Mouse (Mus musculus): Measurements from ENCODE around the gene Polr2g. TPM values are rescaled to one million over a fixed set of nuclear protein-coding genes. Genes with fewer than 3 reads are reported as not detected.
A peak's percentile ranks its signal among the peaks of the same experiment; 100 is the strongest.

Polr2g gene
- total RNA-seq, 1 experiment from 2014 or later, result 32.5 TPM

GRCm38 (mm10) chr19:8773409-8773808 lies 25.0 kb downstream of the Polr2g start:
- no peak for ATAC-seq (ENCODE audit: extremely low read depth, insufficient number of reproducible peaks, low FRiP score, poor library complexity, severe bottlenecking)

DNA sequence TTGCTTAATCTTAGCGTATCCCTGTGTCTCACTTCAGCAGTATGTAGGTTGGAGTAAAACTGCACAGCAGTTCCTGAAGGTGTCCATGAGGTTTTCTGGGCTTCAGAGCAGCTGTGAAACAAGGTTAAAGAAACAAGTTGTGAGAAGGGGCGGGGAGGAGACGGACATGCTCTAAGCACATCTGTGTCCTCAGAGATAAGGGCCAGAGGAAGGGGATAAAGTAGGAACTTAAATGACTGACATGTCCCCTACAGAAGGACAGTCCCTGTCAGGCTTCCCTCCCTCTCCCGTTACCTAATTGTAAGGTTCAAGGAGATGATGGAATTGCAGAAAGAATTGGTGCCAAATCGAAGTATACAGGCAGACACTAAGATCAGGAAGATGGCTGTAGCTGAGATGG lies 25.4 kb downstream of the Polr2g start:
- ATAC-seq (ENCODE audit: extremely low read depth, insufficient number of reproducible peaks, low FRiP score, poor library complexity, severe bottlenecking), result no peak

DNA sequence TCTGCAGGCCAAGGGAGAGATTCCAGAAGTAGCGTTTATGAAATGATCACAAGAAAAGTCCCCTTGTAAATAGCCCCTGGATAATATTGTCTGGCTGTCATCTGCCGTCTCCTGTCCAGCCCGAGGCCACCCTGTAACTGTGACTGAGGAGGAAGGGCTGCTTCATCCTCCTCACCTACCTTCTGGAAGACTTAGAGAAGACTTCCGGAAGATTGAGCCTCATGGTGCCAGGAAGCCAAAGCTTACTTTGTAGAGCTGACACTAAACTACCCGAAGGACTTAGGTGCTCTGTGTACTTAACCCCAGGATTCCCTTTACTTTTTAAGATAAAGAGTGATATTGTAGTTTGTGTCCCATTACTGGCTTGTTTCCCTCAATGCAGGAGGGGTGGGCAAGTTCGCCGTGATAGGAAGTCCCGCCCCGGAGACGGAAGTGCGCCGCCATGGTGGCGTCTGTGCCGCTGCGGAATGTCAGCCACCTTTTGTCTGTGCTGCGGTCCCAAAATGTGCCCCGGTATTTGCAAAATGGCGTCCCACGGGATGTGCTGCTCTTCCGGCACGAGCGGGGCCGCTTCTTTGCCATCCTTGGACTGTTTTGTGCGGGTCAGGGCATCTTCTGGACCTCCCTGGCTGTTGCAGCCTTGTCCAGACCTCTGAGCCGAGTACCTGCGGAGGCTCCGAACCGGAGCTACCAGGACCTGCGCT lies 27.7 kb downstream of the Polr2g start, which contains the start of gene Tmem223:
Gene Tmem223 (plus strand): TSS at position 430 of the 704 bp plus-strand sequence.
- peak; percentile 62 for ATAC-seq (ENCODE audit: extremely low read depth, insufficient number of reproducible peaks, low FRiP score, poor library complexity, severe bottlenecking)

DNA sequence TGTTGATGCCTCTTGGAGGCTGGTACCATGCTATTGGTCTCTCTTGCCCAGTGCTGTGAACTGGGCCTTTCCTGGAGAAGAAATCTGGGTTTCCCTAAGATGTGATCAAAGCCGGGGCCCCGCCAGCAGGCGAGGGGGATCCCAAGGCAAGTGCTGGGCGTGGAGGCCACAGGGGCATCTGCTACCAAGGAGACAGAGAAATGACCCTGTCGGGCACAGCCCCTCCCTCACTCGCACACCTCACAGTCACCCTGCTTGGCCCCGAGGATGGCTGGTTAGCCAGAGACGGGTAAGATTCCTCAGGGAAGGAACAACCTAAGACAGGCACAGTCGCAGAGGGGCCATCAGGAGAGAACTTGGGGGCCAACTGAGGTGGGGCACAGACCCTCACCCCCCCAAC lies 32.8 kb downstream of the Polr2g start:
- ATAC-seq (ENCODE audit: extremely low read depth, insufficient number of reproducible peaks, low FRiP score, poor library complexity, severe bottlenecking), result no peak

- ATAC-seq (ENCODE audit: extremely low read depth, insufficient number of reproducible peaks, low FRiP score, poor library complexity, severe bottlenecking), result no peak
These were observed 35.1 kb downstream of the Polr2g start for GRCm38 (mm10) chr19:8763276-8763675.

DNA sequence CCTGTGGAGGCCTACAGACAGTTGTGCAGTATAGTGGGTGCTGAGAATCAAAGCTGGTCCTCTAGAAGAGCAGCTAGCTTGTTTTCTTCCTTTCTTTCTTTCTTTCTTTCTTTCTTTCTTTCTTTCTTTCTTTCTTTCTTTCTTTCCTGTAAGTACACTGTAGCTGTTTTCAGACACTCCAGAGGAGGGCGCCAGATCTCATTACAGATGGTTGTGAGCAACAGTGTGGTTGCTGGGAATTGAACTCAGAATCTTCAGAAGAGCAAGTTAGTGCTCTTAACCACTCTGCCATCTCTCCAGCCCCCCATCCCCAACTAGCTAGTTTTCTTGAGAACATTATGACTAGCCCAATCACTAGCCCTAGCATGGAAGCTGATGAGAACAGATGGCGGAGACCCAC lies 37.6 kb downstream of the Polr2g start:
- ATAC-seq (ENCODE audit: extremely low read depth, insufficient number of reproducible peaks, low FRiP score, poor library complexity, severe bottlenecking), result no peak

GRCm38 (mm10) chr19:8758899-8759298 lies 39.5 kb downstream of the Polr2g start:
- no peak for ATAC-seq (ENCODE audit: extremely low read depth, insufficient number of reproducible peaks, low FRiP score, poor library complexity, severe bottlenecking)

GRCm38 (mm10) chr19:8757471-8757998 lies 40.8 kb downstream of the Polr2g start:
- no peak for ATAC-seq (ENCODE audit: extremely low read depth, insufficient number of reproducible peaks, low FRiP score, poor library complexity, severe bottlenecking)

- ATAC-seq (ENCODE audit: extremely low read depth, insufficient number of reproducible peaks, low FRiP score, poor library complexity, severe bottlenecking), result peak; percentile 92
These were observed 41.6 kb downstream of the Polr2g start, which contains the start of gene Nxf1 for GRCm38 (mm10) chr19:8756635-8757387. Gene Nxf1 (plus strand): TSS chr19:8757073.

GRCm38 (mm10) chr19:8755652-8756051 lies 42.7 kb downstream of the Polr2g start:
- ATAC-seq (ENCODE audit: extremely low read depth, insufficient number of reproducible peaks, low FRiP score, poor library complexity, severe bottlenecking), result no peak

DNA sequence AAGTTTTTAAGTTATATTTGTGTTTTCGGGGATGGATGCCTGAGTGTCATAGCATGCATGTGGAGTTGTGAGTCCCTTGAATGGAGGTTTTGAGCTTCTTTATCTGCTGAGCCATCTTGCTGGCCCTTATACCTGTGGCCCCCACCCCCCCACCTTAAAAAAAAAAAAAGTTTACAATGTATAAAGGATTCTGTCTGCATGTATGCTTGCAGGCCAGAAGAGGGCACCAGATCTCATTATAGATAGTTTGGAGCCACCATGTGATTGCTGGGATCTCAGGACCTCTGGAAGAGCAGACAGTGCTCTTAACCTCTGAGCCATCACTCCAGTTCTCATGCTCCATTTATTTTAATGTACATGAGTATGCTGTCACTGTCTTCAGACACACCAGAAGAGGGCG lies 51.0 kb downstream of the Polr2g start:
- ATAC-seq (ENCODE audit: extremely low read depth, insufficient number of reproducible peaks, low FRiP score, poor library complexity, severe bottlenecking), result no peak

DNA sequence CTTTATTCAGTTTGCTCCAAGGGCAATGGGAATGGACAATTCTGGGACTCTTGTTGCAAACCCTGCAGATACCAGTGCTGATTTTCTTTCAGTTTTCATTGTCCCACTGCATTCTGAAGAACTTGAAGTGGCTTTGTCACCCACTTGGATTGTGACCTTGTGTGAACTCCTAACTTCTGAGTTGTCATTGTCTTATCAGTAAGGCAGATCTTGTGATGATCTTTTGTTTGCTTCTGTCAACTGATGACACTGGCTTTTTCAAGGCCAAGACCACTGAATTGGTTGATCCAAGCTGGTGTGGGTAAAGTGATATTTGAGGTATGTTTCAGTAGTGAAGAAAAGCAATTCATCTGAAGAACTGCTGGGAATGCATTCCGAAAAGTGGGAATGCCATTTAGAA lies 53.0 kb downstream of the Polr2g start:
- ATAC-seq (ENCODE audit: extremely low read depth, insufficient number of reproducible peaks, low FRiP score, poor library complexity, severe bottlenecking), result no peak

Other genes with a start within 250 kb of the Polr2g start
- gene Slc22a8, start 207.3 kb downstream of the Polr2g start, total RNA-seq (2017), result not detected in 2 replicates
- gene Slc22a6, start 180.5 kb downstream of the Polr2g start, total RNA-seq (2017), result not detected in 2 replicates
- gene Chrm1, start 134.8 kb downstream of the Polr2g start, total RNA-seq (2017), result not detected in 2 replicates
- 62.0 and 69.6 TPM in 2 replicates for gene Slc3a2, start 75.2 kb downstream of the Polr2g start, total RNA-seq (2017)
- 36.4 and 46.0 TPM in 2 replicates for gene Wdr74, start 62.8 kb downstream of the Polr2g start, total RNA-seq (2017)
- 7.2 TPM in 1 of 2 replicates, not detected in the other for gene 1700092M07Rik, start 57.9 kb downstream of the Polr2g start, total RNA-seq (2017)
- 144 and 149 TPM in 2 replicates for gene Stx5a, start 57.2 kb downstream of the Polr2g start, total RNA-seq (2017)
- gene Nxf1, start 41.5 kb downstream of the Polr2g start, total RNA-seq (2017), result 183 and 187 TPM in 2 replicates
- 15.5 and 16.6 TPM in 2 replicates for gene Tmem223, start 27.6 kb downstream of the Polr2g start, total RNA-seq (2017)
- gene Tmem179b, start 24.1 kb downstream of the Polr2g start, total RNA-seq (2017), result 80.4 and 111 TPM in 2 replicates
- gene Taf6l, start 12.2 kb downstream of the Polr2g start, total RNA-seq (2017), result 9.2 and 11.6 TPM in 2 replicates
- 2.5 and 4.2 TPM in 2 replicates for gene Zbtb3, start 4.0 kb upstream of the Polr2g start, total RNA-seq (2017)
- gene Ttc9c, start 20.8 kb upstream of the Polr2g start, total RNA-seq (2017), result 46.0 and 48.2 TPM in 2 replicates
- gene Hnrnpul2, start 21.4 kb upstream of the Polr2g start, total RNA-seq (2017), result 110 and 115 TPM in 2 replicates
- 33.6 and 50.5 TPM in 2 replicates for gene AC129217.1, start 31.2 kb upstream of the Polr2g start, total RNA-seq (2017)
- gene Bscl2, start 38.9 kb upstream of the Polr2g start, total RNA-seq (2017), result 15.8 and 22.6 TPM in 2 replicates
- gene Gng3, start 40.6 kb upstream of the Polr2g start, total RNA-seq (2017), result 0.23 and 0.25 TPM in 2 replicates
- gene Lrrn4cl, start 52.2 kb upstream of the Polr2g start, total RNA-seq (2017), result not detected in 2 replicates
- 167 TPM in 2 replicates for gene Ubxn1, start 72.9 kb upstream of the Polr2g start, total RNA-seq (2017)
- 38.4 and 59.9 TPM in 2 replicates for gene Uqcc3, start 82.3 kb upstream of the Polr2g start, total RNA-seq (2017)
- gene Lbhd1, start 85.2 kb upstream of the Polr2g start, total RNA-seq (2017), result 13.4 and 31.1 TPM in 2 replicates
- not detected in 2 replicates for gene Gm49403, start 85.4 kb upstream of the Polr2g start, total RNA-seq (2017)
- gene 1810009A15Rik, start 90.3 kb upstream of the Polr2g start, total RNA-seq (2017), result 57.6 and 75.0 TPM in 2 replicates
- not detected in 2 replicates for gene Gm49416, start 90.3 kb upstream of the Polr2g start, total RNA-seq (2017)
- gene Ints5, start 94.4 kb upstream of the Polr2g start, total RNA-seq (2017), result 9.0 and 9.2 TPM in 2 replicates
- 62.1 and 69.2 TPM in 2 replicates for gene Ganab, start 99.5 kb upstream of the Polr2g start, total RNA-seq (2017)
- 46.6 and 47.5 TPM in 2 replicates for gene B3gat3, start 121.8 kb upstream of the Polr2g start, total RNA-seq (2017)
- gene Rom1, start 130.8 kb upstream of the Polr2g start, total RNA-seq (2017), result 2.6 and 3.1 TPM in 2 replicates
- 75.3 and 92.8 TPM in 2 replicates for gene Eml3, start 131.0 kb upstream of the Polr2g start, total RNA-seq (2017)
- gene Mta2, start 143.3 kb upstream of the Polr2g start, total RNA-seq (2017), result 165 and 169 TPM in 2 replicates
- 25.9 and 29.6 TPM in 2 replicates for gene Tut1, start 155.3 kb upstream of the Polr2g start, total RNA-seq (2017)
- 345 and 391 TPM in 2 replicates for gene Eef1g, start 168.5 kb upstream of the Polr2g start, total RNA-seq (2017)
- 181 and 193 TPM in 2 replicates for gene Ahnak, start 190.7 kb upstream of the Polr2g start, total RNA-seq (2017)